Mouse (Mus musculus) spleen, adult 2 months (tissue): Measurements from ENCODE around the gene Gm10972.
"Not testable (repeated sequence)": the region's sequence is repeated elsewhere in the genome, so short reads cannot be mapped to it uniquely, and the experiment has no call there.

Experiments used
- CTCF ChIP-seq: fragments of 200-500 bp; IDR thresholded peaks from 2 replicates; pipeline ENCODE4 v1.5.1; 2011; ENCODE audit warnings: mild to moderate bottlenecking, inconsistent platforms; ENCODE audit not compliant: insufficient read depth, insufficient read length, insufficient replicate concordance; ENCODE audit errors: extremely low read depth
- POLR2A ChIP-seq: fragments of 200-500 bp; IDR thresholded peaks from 2 replicates; pipeline ENCODE4 v1.6.1; 2011; ENCODE audit warnings: low read depth, low read length, inconsistent platforms

DNA sequence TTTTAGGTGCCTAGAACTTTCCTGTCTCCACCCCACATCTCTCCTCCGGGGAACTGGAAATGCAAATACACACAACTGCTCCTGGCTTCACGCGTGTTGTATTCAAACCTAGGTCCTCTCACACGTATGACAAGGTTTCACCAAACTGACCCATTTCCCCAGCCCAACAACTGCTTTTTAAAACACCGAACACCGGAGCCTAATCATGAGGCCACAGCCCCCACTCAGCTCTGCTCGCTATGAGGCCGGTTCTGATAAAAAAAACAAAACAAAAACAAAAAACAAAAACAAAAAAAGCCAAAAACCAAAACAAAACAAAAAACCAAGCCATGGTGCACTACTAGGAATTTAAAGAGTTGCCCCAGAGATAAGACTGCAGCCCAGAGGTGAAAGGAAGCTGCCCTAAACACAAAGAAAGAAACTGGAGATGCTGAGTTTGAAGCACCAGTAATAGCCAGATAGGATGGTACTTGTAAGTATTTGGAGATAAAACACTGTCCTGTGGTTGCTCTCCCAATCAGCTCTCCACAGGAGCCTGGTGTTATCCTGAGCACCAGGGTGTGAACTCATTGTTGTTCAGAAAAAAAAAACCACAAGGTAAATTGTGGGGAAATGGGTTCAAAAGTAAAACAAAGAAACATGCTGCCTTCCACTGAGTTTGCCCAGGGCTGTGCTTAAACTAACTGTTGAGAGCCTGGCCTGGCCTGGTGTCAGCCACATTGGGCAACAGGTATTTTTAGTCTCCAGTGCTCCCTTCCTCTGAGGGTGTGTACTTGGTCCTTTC lies 43.3 kb downstream of the Gm10972 start:
- TF ChIP-seq CTCF, POLR2A: not testable (repeated sequence)
